Mouse (Mus musculus): ENCODE results near the gene Pafah1b2.

DNA sequence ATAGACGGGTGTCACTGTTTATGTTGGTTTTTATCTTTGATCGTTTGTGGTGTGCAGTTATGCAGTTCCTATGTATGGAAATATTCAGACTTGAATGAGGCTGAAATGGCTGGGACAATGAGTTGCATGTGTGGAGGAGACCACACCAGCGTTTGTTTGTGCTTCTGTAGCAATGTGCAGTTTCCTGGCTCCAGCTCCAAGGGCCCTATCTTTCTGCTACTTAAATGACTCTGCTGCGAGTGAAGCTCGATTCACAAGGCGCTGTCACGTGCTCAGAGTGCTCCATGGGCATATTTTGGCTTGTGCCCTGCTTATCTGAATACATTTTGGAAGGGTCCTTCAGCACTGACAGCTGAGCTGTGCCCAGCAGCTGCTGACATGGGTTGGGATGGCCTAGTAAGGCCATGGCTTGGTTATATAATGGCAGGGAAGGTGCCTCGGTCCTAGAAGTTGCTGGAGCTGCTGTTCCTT lies 2.6 kb upstream of the Pafah1b2 start:
- TF ChIP-seq CTCF (IDR thresholded peaks at IDR 0.05; ENCODE audit: insufficient read depth, low read depth, low read length), result no peak
- TF ChIP-seq POLR2A (IDR thresholded peaks at IDR 0.05; ENCODE audit: insufficient read depth, low read depth, low read length), result no peak

Data from olfactory bulb, adult 2 months (tissue).